Mouse (Mus musculus) NIH3T3 (cell line): Measurements from ENCODE around the gene Ttc25.
A peak's percentile ranks its signal among the peaks of the same experiment; 100 is the strongest.
"Not testable (repeated sequence)": the region's sequence is repeated elsewhere in the genome, so short reads cannot be mapped to it uniquely, and the experiment has no call there.

Source experiments
- DNase-seq: peaks from one replicate; pipeline ENCODE4 v3.0.0-alpha.2; 2012; ENCODE audit warnings: low read depth

Ttc25 gene

GRCm38 (mm10) chr11:100528375-100529165 lies 16.8 kb upstream of the Ttc25 start:
- no peak for DNase-seq

GRCm38 (mm10) chr11:100533871-100534270 lies 11.5 kb upstream of the Ttc25 start:
- no peak for DNase-seq

DNA sequence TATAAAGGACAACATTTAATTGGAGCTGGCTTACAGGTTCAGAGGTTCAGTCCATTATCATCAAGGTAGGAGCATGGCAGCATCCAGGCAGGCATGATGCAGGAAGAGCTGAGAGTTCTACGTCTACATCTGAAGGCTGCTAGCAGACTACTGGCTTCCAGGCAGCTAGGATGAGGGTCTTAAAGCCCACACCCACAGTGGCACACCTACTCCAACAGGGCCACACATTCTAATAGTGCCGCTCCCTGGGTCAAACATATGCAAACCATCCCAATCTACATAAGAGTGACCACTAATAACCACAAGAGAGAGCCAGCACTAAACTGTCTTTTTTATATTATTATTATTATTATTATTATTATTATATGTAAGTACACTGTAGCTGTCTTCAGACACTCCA lies 11.0 kb upstream of the Ttc25 start:
- not testable (repeated sequence) for DNase-seq

DNA sequence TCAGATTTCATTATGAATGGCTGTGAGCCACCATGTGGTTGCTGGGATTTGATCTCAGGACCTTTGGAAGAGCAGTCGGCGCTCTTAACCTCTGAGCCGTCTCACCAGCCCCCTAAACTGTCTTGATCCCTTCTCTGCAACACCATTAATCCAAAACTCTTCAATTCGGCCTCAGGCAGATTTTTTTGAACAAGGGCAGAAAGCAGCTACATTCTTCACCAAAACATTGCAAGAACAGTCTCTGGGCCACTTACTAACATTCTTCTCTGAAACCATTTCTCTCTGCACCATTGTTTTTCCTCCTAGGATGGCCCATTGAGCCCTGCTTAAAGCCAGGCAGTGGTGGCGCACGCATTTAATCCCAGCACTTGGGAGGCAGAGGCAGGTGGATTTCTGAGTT lies 10.6 kb upstream of the Ttc25 start:
- not testable (repeated sequence) for DNase-seq

GRCm38 (mm10) chr11:100535996-100536395 lies 9.4 kb upstream of the Ttc25 start:
- peak; percentile 72 for DNase-seq

- DNase-seq = no peak
Measured at GRCm38 (mm10) chr11:100536466-100536865, 8.9 kb upstream of the Ttc25 start.

DNA sequence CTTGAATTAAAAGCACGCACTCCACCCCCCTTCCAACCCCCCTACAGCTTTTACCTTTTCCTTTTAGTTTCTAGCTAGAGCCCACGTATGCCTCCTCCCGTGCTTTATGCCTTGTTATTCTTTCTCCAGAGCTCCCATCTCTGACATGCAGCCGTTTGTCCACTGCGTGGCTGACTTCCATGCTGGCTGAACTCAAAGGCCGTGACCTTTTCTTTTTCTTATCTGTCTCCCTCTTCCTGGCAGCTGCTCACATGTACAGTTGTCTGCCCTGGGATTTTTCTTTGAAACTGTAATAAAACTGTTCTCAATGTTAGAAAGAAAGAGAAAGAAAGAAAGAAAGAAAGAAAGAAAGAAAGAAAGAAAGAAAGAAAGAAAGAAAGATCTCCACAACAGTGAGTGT lies 4.4 kb upstream of the Ttc25 start:
- DNase-seq = no peak

DNA sequence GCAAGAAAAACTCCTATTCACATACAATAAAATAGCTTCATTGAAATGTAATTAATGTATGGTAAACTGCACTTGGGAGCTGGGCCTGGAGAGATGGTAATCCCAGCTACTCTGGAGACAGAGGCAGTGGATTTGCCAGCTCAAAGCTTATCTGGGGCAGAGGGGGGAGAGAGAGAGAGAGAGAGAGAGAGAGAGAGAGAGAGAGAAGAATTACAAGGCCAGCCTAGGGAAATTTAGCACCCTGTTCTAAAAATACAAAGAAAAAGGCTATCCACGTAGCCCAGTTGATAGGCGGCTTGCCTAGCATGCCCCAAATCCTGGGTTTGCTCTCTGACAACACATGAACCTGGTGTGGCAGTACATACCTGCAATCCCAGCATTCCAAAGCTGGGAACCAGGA lies 3.8 kb upstream of the Ttc25 start:
- DNase-seq = no peak

DNA sequence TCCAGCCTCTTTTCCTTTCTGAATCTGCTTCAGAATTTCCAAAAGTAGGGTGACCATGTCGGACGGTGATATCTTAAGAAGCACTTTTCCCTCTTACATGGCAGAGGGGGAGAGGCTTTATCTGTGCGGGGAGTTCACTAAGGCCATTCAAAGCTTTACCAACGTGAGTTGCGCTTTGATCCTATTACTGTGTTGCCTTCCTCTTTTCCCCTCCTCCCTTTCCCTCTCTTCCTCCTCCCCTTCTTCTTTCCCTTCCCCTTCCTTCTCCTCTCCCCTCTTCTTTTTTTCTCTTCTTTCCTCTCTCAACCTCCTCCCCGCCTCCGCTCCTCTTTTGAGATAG lies 309 bp downstream of the Ttc25 start:
- DNase-seq = no peak

- no peak for DNase-seq
Measured at GRCm38 (mm10) chr11:100546955-100547354, 1.5 kb downstream of the Ttc25 start.

- DNase-seq = no peak
Measured at GRCm38 (mm10) chr11:100548141-100548540, 2.7 kb downstream of the Ttc25 start.

GRCm38 (mm10) chr11:100549466-100549865 lies 4.1 kb downstream of the Ttc25 start:
- DNase-seq = no peak

DNA sequence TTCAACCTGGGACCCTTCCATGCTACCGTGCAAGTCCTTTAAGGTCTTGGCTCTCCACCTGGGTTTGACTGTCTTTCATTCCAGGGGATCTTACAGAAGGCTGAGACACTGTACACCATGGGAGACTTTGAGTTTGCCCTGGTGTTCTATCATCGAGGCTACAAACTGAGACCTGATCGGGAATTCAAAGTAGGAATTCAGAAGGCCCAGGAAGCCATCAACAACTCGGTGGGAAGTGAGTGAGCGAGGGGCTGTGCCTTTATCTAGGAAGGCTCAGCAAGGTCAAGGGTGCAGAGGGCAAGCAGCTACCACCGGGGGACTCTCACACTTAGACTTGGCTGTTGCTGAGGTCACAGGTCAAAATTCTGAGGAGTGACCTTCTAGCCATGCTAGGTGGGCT lies 4.7 kb downstream of the Ttc25 start:
- no peak for DNase-seq

DNA sequence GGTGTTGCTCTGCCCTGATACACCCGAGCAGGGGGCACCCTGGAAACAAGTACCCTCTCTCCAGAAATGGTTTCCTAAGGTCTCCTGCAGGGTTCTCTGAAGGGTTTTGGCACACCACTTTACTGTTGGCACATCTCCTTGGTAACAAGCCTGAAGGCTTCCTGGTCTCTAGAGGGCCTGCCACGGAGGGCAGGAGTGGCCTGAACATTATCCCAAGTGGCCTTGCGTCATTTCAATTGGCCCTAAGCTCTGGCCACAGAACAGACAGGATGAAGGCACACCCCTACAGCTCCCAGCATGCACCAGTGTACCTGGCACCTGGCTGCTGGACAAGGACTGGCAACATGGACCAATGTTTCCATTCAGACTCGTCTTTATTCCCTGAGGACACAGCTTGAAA lies 7.4 kb downstream of the Ttc25 start:
- no peak for DNase-seq

- DNase-seq = peak; percentile 85
Measured at GRCm38 (mm10) chr11:100555583-100555982, 10.2 kb downstream of the Ttc25 start.

- DNase-seq = no peak
Measured at GRCm38 (mm10) chr11:100557563-100557962, 12.2 kb downstream of the Ttc25 start.

- DNase-seq = no peak
Measured at GRCm38 (mm10) chr11:100559476-100559875, 14.1 kb downstream of the Ttc25 start.

GRCm38 (mm10) chr11:100561748-100562147 lies 16.3 kb downstream of the Ttc25 start:
- peak; percentile 8 for DNase-seq

DNA sequence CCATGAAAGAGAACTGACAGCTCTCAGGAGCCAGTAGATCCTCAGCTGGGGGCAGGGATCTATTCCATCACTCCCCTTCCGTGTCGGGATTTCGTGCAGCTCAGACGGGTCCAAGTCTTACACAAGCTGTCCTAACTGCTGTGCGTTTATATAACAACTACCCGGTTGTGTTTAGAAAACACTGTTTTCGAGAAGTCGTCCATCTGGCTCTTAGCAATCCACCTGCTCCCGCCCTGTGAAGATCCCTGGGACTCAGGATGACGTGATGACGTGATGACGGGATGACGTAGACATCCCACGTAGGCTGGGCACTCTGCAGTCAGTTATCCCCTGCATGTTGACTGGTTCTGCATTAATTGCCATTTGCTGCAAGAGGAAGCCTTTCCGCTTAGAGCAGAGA lies 18.9 kb downstream of the Ttc25 start:
- DNase-seq = no peak

DNA sequence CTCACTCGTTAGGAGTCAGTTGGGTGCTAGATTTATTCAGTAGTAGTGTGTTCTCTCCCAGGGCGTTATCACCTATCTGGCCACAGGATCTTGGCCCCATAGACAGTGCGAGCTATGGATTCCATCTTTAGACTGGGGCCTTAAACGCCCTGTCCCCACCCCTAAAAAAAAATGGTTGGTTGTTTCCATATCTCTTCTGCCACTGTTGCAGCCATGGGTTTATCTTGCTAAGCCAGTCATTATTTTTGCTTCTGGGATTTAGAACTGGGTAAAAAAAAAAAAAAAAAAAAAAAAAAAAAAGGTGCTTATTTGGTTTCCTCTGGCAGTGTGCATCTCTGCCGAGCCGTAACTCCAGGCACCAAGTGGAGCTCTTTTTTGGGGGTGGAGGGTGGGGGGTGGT lies 19.3 kb downstream of the Ttc25 start:
- DNase-seq = no peak

- DNase-seq = no peak
Measured at GRCm38 (mm10) chr11:100567229-100567628, 21.8 kb downstream of the Ttc25 start.

- no peak for DNase-seq
Measured at GRCm38 (mm10) chr11:100567815-100568245, 22.4 kb downstream of the Ttc25 start.

DNA sequence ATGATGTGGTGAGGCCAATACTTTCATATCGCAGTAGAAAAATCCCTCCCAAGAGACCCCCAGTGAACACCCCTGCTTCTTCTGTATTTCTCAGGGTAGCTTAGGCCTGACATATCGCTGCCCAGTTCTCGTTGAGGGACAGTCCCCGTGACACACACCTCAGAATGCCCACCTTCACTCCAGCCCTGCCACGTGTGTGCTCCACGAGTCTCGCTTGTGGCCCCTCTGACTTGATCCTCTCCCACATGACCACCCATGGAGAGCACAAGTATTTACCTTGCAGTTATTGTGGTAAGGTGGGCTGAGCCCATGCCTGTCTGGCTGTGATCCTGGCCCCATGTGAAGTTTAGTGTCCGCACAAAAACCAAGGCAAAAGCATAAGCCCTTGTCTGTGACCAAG lies 23.3 kb downstream of the Ttc25 start:
- no peak for DNase-seq

DNA sequence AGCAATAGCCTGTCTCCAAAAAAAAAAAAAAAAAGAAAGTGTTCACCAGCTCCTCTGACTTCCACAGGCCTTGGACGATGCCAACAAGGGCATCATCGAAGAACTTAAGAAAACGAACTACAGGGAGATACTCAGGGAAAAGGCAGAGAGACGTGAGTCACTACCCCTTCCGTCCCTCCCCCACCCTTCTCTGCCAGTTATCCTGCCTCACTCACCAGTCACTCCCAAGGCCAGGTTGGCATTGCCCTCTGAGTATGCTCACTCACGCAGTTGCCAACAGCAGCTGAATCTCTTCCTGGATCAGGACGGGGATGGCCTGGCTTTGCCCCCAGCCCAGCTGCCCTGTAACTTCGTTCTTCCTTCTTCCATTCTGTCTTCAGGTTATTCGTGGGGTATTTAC lies 24.4 kb downstream of the Ttc25 start:
- peak; percentile 78 for DNase-seq
